Mouse (Mus musculus) forebrain, postnatal 0 days (tissue): Measurements from ENCODE around the gene Ntn1. TPM values are rescaled to one million over a fixed set of nuclear protein-coding genes. Genes with fewer than 3 reads are reported as not detected.

Experiments used
- ATAC-seq: fragments of 200-750 bp; cut with Nextera tagmentation; 2 replicates; pipeline ENCODE4 v1.8.0; 2017; ENCODE audit warnings: mild to moderate bottlenecking, moderate library complexity
- DNase-seq: peaks from one replicate; pipeline ENCODE4 v3.0.0-alpha.2; 2015
- H3K27ac ChIP-seq: fragments of 300-500 bp; sonication (generic); 2 replicates; pipeline ENCODE4 v1.5.1; 2014; ENCODE audit warnings: low read depth, mild to moderate bottlenecking, antibody characterized with exemption, low read length, moderate library complexity, mixed read lengths
- H3K27me3 ChIP-seq: fragments of 300-500 bp; sonication (generic); 2 replicates; pipeline ENCODE4 v1.6.1; 2014; ENCODE audit warnings: mild to moderate bottlenecking, low read length, mixed read lengths; ENCODE audit not compliant: insufficient read depth
- H3K36me3 ChIP-seq: fragments of 300-500 bp; sonication (generic); 2 replicates; pipeline ENCODE4 v1.6.1; 2014; ENCODE audit warnings: mild to moderate bottlenecking, moderate library complexity; ENCODE audit not compliant: insufficient read depth
- H3K4me1 ChIP-seq: fragments of 300-500 bp; sonication (generic); 2 replicates; pipeline ENCODE4 v1.6.1; 2014; ENCODE audit warnings: antibody characterized with exemption; ENCODE audit not compliant: insufficient read depth
- H3K4me2 ChIP-seq: fragments of 300-500 bp; sonication (generic); 2 replicates; pipeline ENCODE4 v1.6.1; 2014; ENCODE audit warnings: low read depth, mild to moderate bottlenecking, moderate library complexity
- H3K4me3 ChIP-seq: fragments of 300-500 bp; sonication (generic); 2 replicates; pipeline ENCODE4 v1.5.1; 2014; ENCODE audit warnings: low read depth, low read length, mixed read lengths
- H3K9ac ChIP-seq: fragments of 300-500 bp; sonication (generic); 2 replicates; pipeline ENCODE4 v1.6.1; 2014; ENCODE audit warnings: mild to moderate bottlenecking
- H3K9me3 ChIP-seq: fragments of 300-500 bp; sonication (generic); 2 replicates; pipeline ENCODE4 v1.6.1; 2016; ENCODE audit warnings: low read length
- CTCF ChIP-seq: sonication (generic); IDR thresholded peaks from 2 replicates; pipeline ENCODE4 v1.5.1; 2016; ENCODE audit warnings: antibody characterized with exemption, control low read depth, low read depth
- WGBS: fragments of 180-500 bp; shearing (Covaris S2); extraction: QIAGEN DNeasy Blood & Tissue Kit; methylation state at CpG from one replicate; pipeline ENCODE4 v1.1.7; 2014; 5-methylcytosine and 5-hydroxymethylcytosine counted together
- polyA plus RNA-seq: library from polyadenylated mRNA; unstranded; fragments of >200 nt; fragmentation: Nextera tagmentation; extraction: Ambion mirVana; gene quantifications from 2 replicates; pipeline ENCODE4 v1.2.1, GENCODE M21; 2015
- total RNA-seq: library from RNA; depleted of rRNA; stranded (reverse); fragments of >200 nt; gene quantifications from 2 replicates; pipeline ENCODE4 v1.2.3, GENCODE M21; 2014; rRNA removed

Gene Ntn1
- 22.9 and 35.5 TPM in 2 replicates for total RNA-seq
- 4.0 and 6.0 TPM in 2 replicates for polyA plus RNA-seq

- Histone ChIP-seq H3K27me3 (peaks cover 37% of the 10 kb centered on the region), H3K36me3 (no peaks in the 10 kb centered on the region), H3K27ac (no peak within 1 kb of the TSS), H3K9me3 (no peaks in the 10 kb centered on the region), H3K9ac (peak within 1 kb of the TSS; percentile 52), H3K4me2 (peak within 1 kb of the TSS; percentile 96), H3K4me1 (peaks cover 6% of the 10 kb centered on the region; the same call in 1 of the 2 replicates), H3K4me3 (peak within 1 kb of the TSS; percentile 51)
- ATAC-seq (no peak), DNase-seq (no peak)
- WGBS = 26% methylated on average over 11 of the region's 11 CpGs
- TF ChIP-seq CTCF = no peak
These were observed at the start of gene Ntn1 for GRCm38 (mm10) chr11:68400727-68401219. Gene Ntn1, minus strand, starts transcription at chr11:68400823.

GRCm38 (mm10) chr11:68448356-68448755 is 47.7 kb upstream of the Ntn1 start:
- no peaks in the 10 kb centered on the region for H3K27me3 ChIP-seq
- H3K36me3 ChIP-seq = no peaks in the 10 kb centered on the region
- no peaks in the 10 kb centered on the region for H3K4me1 ChIP-seq
- ATAC-seq (no peak), DNase-seq (no peak)
- TF ChIP-seq CTCF = no peak
- H3K27ac ChIP-seq = no peak overlapping the region
- WGBS = 83% methylated on average over 7 of the region's 7 CpGs
- H3K4me3 ChIP-seq = no peak overlapping the region
- H3K4me2 ChIP-seq = no peak overlapping the region
- H3K9me3 ChIP-seq = no peaks in the 10 kb centered on the region
- no peak overlapping the region for H3K9ac ChIP-seq

GRCm38 (mm10) chr11:68447242-68447641 is 46.6 kb upstream of the Ntn1 start:
- 95% methylated on average over 2 of the region's 2 CpGs for WGBS
- no peak for DNase-seq
- H3K27ac ChIP-seq = no peak overlapping the region
- no peak for ATAC-seq
- no peaks in the 10 kb centered on the region for H3K27me3 ChIP-seq
- no peak overlapping the region for H3K9ac ChIP-seq
- H3K4me2 ChIP-seq = no peak overlapping the region
- no peaks in the 10 kb centered on the region for H3K9me3 ChIP-seq
- H3K4me3 ChIP-seq = no peak overlapping the region
- no peaks in the 10 kb centered on the region for H3K36me3 ChIP-seq
- TF ChIP-seq CTCF = no peak
- no peaks in the 10 kb centered on the region for H3K4me1 ChIP-seq

- no peak overlapping the region for H3K4me2 ChIP-seq
- no peak for DNase-seq
- H3K36me3 ChIP-seq = no peaks in the 10 kb centered on the region
- H3K27me3 ChIP-seq = no peaks in the 10 kb centered on the region
- TF ChIP-seq CTCF = no peak
- ATAC-seq = no peak
- no peak overlapping the region for H3K4me3 ChIP-seq
- no peaks in the 10 kb centered on the region for H3K4me1 ChIP-seq
- H3K9me3 ChIP-seq = no peaks in the 10 kb centered on the region
- WGBS = 94% methylated on average over 4 of the region's 4 CpGs
- H3K9ac ChIP-seq = no peak overlapping the region
- no peak overlapping the region for H3K27ac ChIP-seq
These were observed 45.9 kb upstream of the Ntn1 start for GRCm38 (mm10) chr11:68446547-68446946.

GRCm38 (mm10) chr11:68445901-68446300 is 45.3 kb upstream of the Ntn1 start:
- ATAC-seq = no peak
- H3K4me2 ChIP-seq = no peak overlapping the region

GRCm38 (mm10) chr11:68442983-68443638 is 42.5 kb upstream of the Ntn1 start:
- Histone ChIP-seq H3K27me3 (no peaks in the 10 kb centered on the region), H3K4me3 (no peak overlapping the region), H3K36me3 (no peaks in the 10 kb centered on the region), H3K9ac (no peak overlapping the region), H3K4me1 (no peaks in the 10 kb centered on the region), H3K9me3 (no peaks in the 10 kb centered on the region), H3K27ac (no peak overlapping the region), H3K4me2 (no peak overlapping the region)
- DNase-seq = no peak
- 81% methylated on average over 12 of the region's 12 CpGs for WGBS
- TF ChIP-seq CTCF = no peak
- ATAC-seq = no peak

More at GRCm38 (mm10) chr11:68445901-68446300, 45.3 kb upstream of the Ntn1 start:
- H3K9ac ChIP-seq = no peak overlapping the region
- WGBS = 91% methylated on average over 4 of the region's 4 CpGs
- H3K4me3 ChIP-seq = no peak overlapping the region
- no peaks in the 10 kb centered on the region for H3K4me1 ChIP-seq
- no peaks in the 10 kb centered on the region for H3K36me3 ChIP-seq
- H3K27me3 ChIP-seq = no peaks in the 10 kb centered on the region
- no peak overlapping the region for H3K27ac ChIP-seq
- DNase-seq = no peak
- TF ChIP-seq CTCF = no peak
- H3K9me3 ChIP-seq = no peaks in the 10 kb centered on the region

- no peak for ATAC-seq
- TF ChIP-seq CTCF = no peak
- Histone ChIP-seq H3K27ac (no peak overlapping the region), H3K9me3 (no peaks in the 10 kb centered on the region), H3K4me1 (no peaks in the 10 kb centered on the region), H3K4me3 (no peak overlapping the region), H3K9ac (no peak overlapping the region), H3K27me3 (no peaks in the 10 kb centered on the region), H3K36me3 (no peaks in the 10 kb centered on the region), H3K4me2 (no peak overlapping the region)
- no peak for DNase-seq
- WGBS = 83% methylated on average over 8 of the region's 8 CpGs
These were observed 41.7 kb upstream of the Ntn1 start for GRCm38 (mm10) chr11:68442346-68442745.
